Mouse (Mus musculus) neural tube, embryonic 12.5 days (tissue): ENCODE data around the gene Acp7. TPM values are rescaled to one million over a fixed set of nuclear protein-coding genes. Genes with fewer than 3 reads are reported as not detected.
"Not testable (repeated sequence)": the region's sequence is repeated elsewhere in the genome, so short reads cannot be mapped to it uniquely, and the experiment has no call there.

ENCODE experiments used
- ATAC-seq: fragments of 200-750 bp; cut with Nextera tagmentation; 2 replicates; pipeline ENCODE4 v1.8.0; 2017; ENCODE audit warnings: low read depth, mild to moderate bottlenecking, moderate TSS enrichment, moderate library complexity; ENCODE audit not compliant: low FRiP score
- H3K27ac ChIP-seq: fragments of 300-500 bp; sonication (generic); 2 replicates; pipeline ENCODE4 v1.5.1; 2016
- H3K27me3 ChIP-seq: fragments of 300-500 bp; sonication (generic); replicated peaks from 2 replicates; pipeline ENCODE4 v1.6.1; 2016; ENCODE audit warnings: mild to moderate bottlenecking
- H3K36me3 ChIP-seq: fragments of 300-500 bp; sonication (generic); 2 replicates; pipeline ENCODE4 v1.6.1; 2016; ENCODE audit warnings: mild to moderate bottlenecking
- H3K4me1 ChIP-seq: fragments of 300-500 bp; sonication (generic); 2 replicates; pipeline ENCODE4 v1.6.1; 2016
- H3K4me2 ChIP-seq: fragments of 300-500 bp; sonication (generic); replicated peaks from 2 replicates; pipeline ENCODE4 v1.6.1; 2016; ENCODE audit warnings: mild to moderate bottlenecking
- H3K4me3 ChIP-seq: fragments of 300-500 bp; sonication (generic); 2 replicates; pipeline ENCODE4 v1.5.1; 2016
- H3K9ac ChIP-seq: fragments of 300-500 bp; sonication (generic); 2 replicates; pipeline ENCODE4 v1.6.1; 2016; ENCODE audit warnings: mild to moderate bottlenecking
- H3K9me3 ChIP-seq: fragments of 300-500 bp; sonication (generic); 2 replicates; pipeline ENCODE4 v1.6.1; 2016; ENCODE audit warnings: mild to moderate bottlenecking
- WGBS: fragments of 180-500 bp; shearing (Covaris S2); methylation state at CpG from one replicate; pipeline ENCODE4 v1.1.7; 2016; 5-methylcytosine and 5-hydroxymethylcytosine counted together
- polyA plus RNA-seq: library from polyadenylated mRNA; unstranded; fragments of >200 nt; fragmentation: Nextera tagmentation; extraction: Ambion mirVana; gene quantifications from 2 replicates; pipeline ENCODE4 v1.2.1, GENCODE M21; 2016

The Acp7 gene
- polyA plus RNA-seq, 1 experiment from 2014 or later = not detected

GRCm38 (mm10) chr7:28645947-28646475 lies 14.9 kb upstream of the Acp7 start:
- ATAC-seq = no peak
- Histone ChIP-seq H3K27me3 (no peaks in the 10 kb centered on the region), H3K27ac (no peak overlapping the region), H3K4me3 (no peak overlapping the region), H3K4me2 (no peak overlapping the region), H3K4me1 (no peaks in the 10 kb centered on the region), H3K36me3 (no peaks in the 10 kb centered on the region), H3K9me3 (no peaks in the 10 kb centered on the region), H3K9ac (no peak overlapping the region)
- WGBS = 90% methylated on average over 2 of the region's 2 CpGs

- Histone ChIP-seq H3K9ac (no peak overlapping the region), H3K36me3 (no peaks in the 10 kb centered on the region), H3K4me2 (no peak overlapping the region), H3K27ac (no peak overlapping the region), H3K27me3 (no peaks in the 10 kb centered on the region), H3K4me3 (no peak overlapping the region), H3K4me1 (no peaks in the 10 kb centered on the region), H3K9me3 (no peaks in the 10 kb centered on the region)
- no peak for ATAC-seq
- 47% methylated on average over 6 of the region's 6 CpGs for WGBS
Observed at GRCm38 (mm10) chr7:28645366-28645765, 14.2 kb upstream of the Acp7 start.

GRCm38 (mm10) chr7:28641546-28641945 lies 10.4 kb upstream of the Acp7 start:
- H3K36me3 ChIP-seq = no peaks in the 10 kb centered on the region
- 79% methylated on average over 8 of the region's 8 CpGs for WGBS
- ATAC-seq = no peak
- no peak overlapping the region for H3K27ac ChIP-seq
- no peaks in the 10 kb centered on the region for H3K9me3 ChIP-seq
- no peak overlapping the region for H3K4me3 ChIP-seq
- no peak overlapping the region for H3K9ac ChIP-seq
- H3K27me3 ChIP-seq = no peaks in the 10 kb centered on the region
- no peaks in the 10 kb centered on the region for H3K4me1 ChIP-seq
- H3K4me2 ChIP-seq = no peak overlapping the region

GRCm38 (mm10) chr7:28637511-28637910 lies 6.4 kb upstream of the Acp7 start:
- WGBS = 27% methylated on average over 8 of the region's 8 CpGs
- H3K27me3 ChIP-seq = 0 out of 2 replicates have a peak, but pooled peaks cover 4% of the 10 kb centered on the region
- H3K9me3 ChIP-seq = no peaks in the 10 kb centered on the region
- no peaks in the 10 kb centered on the region for H3K36me3 ChIP-seq
- ATAC-seq = no peak
- H3K9ac ChIP-seq = no peak overlapping the region
- H3K4me1 ChIP-seq = no peaks in the 10 kb centered on the region
- no peak overlapping the region for H3K4me2 ChIP-seq
- H3K4me3 ChIP-seq = no peak overlapping the region
- H3K27ac ChIP-seq = no peak overlapping the region

- peaks cover 11% of the 10 kb centered on the region; the same call in 1 of the 2 replicates for H3K4me1 ChIP-seq
- WGBS = 83% methylated on average over 4 of the region's 4 CpGs
Observed at GRCm38 (mm10) chr7:28634128-28634527, 3.0 kb upstream of the Acp7 start.

GRCm38 (mm10) chr7:28624791-28625190 lies 6.3 kb downstream of the Acp7 start:
- no peak overlapping the region for H3K9ac ChIP-seq
- 84% methylated on average over 5 of the region's 5 CpGs for WGBS
- H3K4me2 ChIP-seq = no peak overlapping the region
- no peaks in the 10 kb centered on the region for H3K4me1 ChIP-seq
- no peaks in the 10 kb centered on the region for H3K36me3 ChIP-seq
- H3K27ac ChIP-seq = no peak overlapping the region
- H3K9me3 ChIP-seq = no peaks in the 10 kb centered on the region
- ATAC-seq = no peak
- no peak overlapping the region for H3K4me3 ChIP-seq
- peaks cover 17% of the 10 kb centered on the region for H3K27me3 ChIP-seq

More at GRCm38 (mm10) chr7:28634128-28634527, 3.0 kb upstream of the Acp7 start:
- Histone ChIP-seq H3K4me3 (no peak overlapping the region), H3K27me3 (peaks cover 31% of the 10 kb centered on the region), H3K9me3 (no peaks in the 10 kb centered on the region), H3K36me3 (no peaks in the 10 kb centered on the region), H3K27ac (no peak overlapping the region), H3K9ac (no peak overlapping the region), H3K4me2 (no peak overlapping the region)
- no peak for ATAC-seq

- no peak overlapping the region for H3K4me3 ChIP-seq
- ATAC-seq = no peak
- WGBS = 73% methylated on average over 9 of the region's 9 CpGs
- H3K9ac ChIP-seq = no peak overlapping the region
- no peak overlapping the region for H3K4me2 ChIP-seq
- no peak overlapping the region for H3K27ac ChIP-seq
- no peaks in the 10 kb centered on the region for H3K9me3 ChIP-seq
- no peaks in the 10 kb centered on the region for H3K27me3 ChIP-seq
- H3K36me3 ChIP-seq = no peaks in the 10 kb centered on the region
- no peaks in the 10 kb centered on the region for H3K4me1 ChIP-seq
Observed at GRCm38 (mm10) chr7:28619098-28619715, 11.9 kb downstream of the Acp7 start.

GRCm38 (mm10) chr7:28605951-28606350 lies 25.2 kb downstream of the Acp7 start:
- WGBS = 93% methylated on average over 8 of the region's 8 CpGs

GRCm38 (mm10) chr7:28603788-28604187 lies 27.3 kb downstream of the Acp7 start:
- not testable (repeated sequence) for H3K27me3 ChIP-seq, ATAC-seq, H3K4me2 ChIP-seq, H3K9me3 ChIP-seq, H3K27ac ChIP-seq, H3K36me3 ChIP-seq, H3K4me3 ChIP-seq, H3K4me1 ChIP-seq, H3K9ac ChIP-seq
- 77% methylated on average over 2 of the region's 2 CpGs for WGBS

More at GRCm38 (mm10) chr7:28605951-28606350, 25.2 kb downstream of the Acp7 start:
- no peak for ATAC-seq
- H3K4me3 ChIP-seq = no peak overlapping the region
- no peaks in the 10 kb centered on the region for H3K9me3 ChIP-seq
- no peaks in the 10 kb centered on the region for H3K4me1 ChIP-seq
- no peak overlapping the region for H3K27ac ChIP-seq
- no peaks in the 10 kb centered on the region for H3K27me3 ChIP-seq
- no peaks in the 10 kb centered on the region for H3K36me3 ChIP-seq
- no peak overlapping the region for H3K9ac ChIP-seq
- H3K4me2 ChIP-seq = no peak overlapping the region

- Histone ChIP-seq H3K36me3 (no peaks in the 10 kb centered on the region), H3K9me3 (no peaks in the 10 kb centered on the region), H3K4me3 (no peak overlapping the region), H3K27me3 (no peaks in the 10 kb centered on the region), H3K4me2 (no peak overlapping the region), H3K27ac (no peak overlapping the region), H3K4me1 (no peaks in the 10 kb centered on the region), H3K9ac (no peak overlapping the region)
- no peak for ATAC-seq
- 78% methylated on average over 5 of the region's 5 CpGs for WGBS
Observed at GRCm38 (mm10) chr7:28603136-28603535, 28.0 kb downstream of the Acp7 start.

- no peak overlapping the region for H3K4me3 ChIP-seq
- WGBS = 15% methylated on average over 7 of the region's 7 CpGs
- no peak overlapping the region for H3K4me2 ChIP-seq
- H3K9me3 ChIP-seq = no peaks in the 10 kb centered on the region
- peaks cover 9% of the 10 kb centered on the region for H3K4me1 ChIP-seq
- H3K27ac ChIP-seq = no peak overlapping the region
- H3K36me3 ChIP-seq = no peaks in the 10 kb centered on the region
- H3K9ac ChIP-seq = no peak overlapping the region
- H3K27me3 ChIP-seq = no peaks in the 10 kb centered on the region
- ATAC-seq = no peak; the same call in 1 of the 2 replicates
Observed at GRCm38 (mm10) chr7:28601668-28602067, 29.5 kb downstream of the Acp7 start.

GRCm38 (mm10) chr7:28601029-28601428 lies 30.1 kb downstream of the Acp7 start:
- Histone ChIP-seq H3K27me3 (no peaks in the 10 kb centered on the region), H3K9ac (no peak overlapping the region), H3K4me1 (peaks cover 16% of the 10 kb centered on the region), H3K9me3 (no peaks in the 10 kb centered on the region), H3K27ac (no peak overlapping the region), H3K4me2 (no peak overlapping the region), H3K4me3 (no peak overlapping the region), H3K36me3 (no peaks in the 10 kb centered on the region)
- ATAC-seq = no peak
- WGBS = 12% methylated on average over 11 of the region's 11 CpGs

GRCm38 (mm10) chr7:28598951-28599350 lies 32.2 kb downstream of the Acp7 start:
- WGBS = 69% methylated on average over 2 of the region's 2 CpGs
- Histone ChIP-seq H3K27ac (no peak overlapping the region), H3K9ac (no peak overlapping the region)

More at GRCm38 (mm10) chr7:28598951-28599350, 32.2 kb downstream of the Acp7 start:
- Histone ChIP-seq H3K36me3 (0 out of 2 replicates have a peak, but pooled peaks cover 3% of the 10 kb centered on the region), H3K27me3 (no peaks in the 10 kb centered on the region), H3K4me3 (no peak overlapping the region), H3K4me1 (peaks cover 28% of the 10 kb centered on the region), H3K9me3 (no peaks in the 10 kb centered on the region), H3K4me2 (no peak overlapping the region)
- ATAC-seq = no peak
